Mouse (Mus musculus): ENCODE measurements around the gene Ercc2. TPM values are rescaled to one million over a fixed set of nuclear protein-coding genes. Genes with fewer than 3 reads are reported as not detected.

The Ercc2 gene
- polyA plus RNA-seq, 1 experiment from 2014 or later: 16.7 TPM

DNA sequence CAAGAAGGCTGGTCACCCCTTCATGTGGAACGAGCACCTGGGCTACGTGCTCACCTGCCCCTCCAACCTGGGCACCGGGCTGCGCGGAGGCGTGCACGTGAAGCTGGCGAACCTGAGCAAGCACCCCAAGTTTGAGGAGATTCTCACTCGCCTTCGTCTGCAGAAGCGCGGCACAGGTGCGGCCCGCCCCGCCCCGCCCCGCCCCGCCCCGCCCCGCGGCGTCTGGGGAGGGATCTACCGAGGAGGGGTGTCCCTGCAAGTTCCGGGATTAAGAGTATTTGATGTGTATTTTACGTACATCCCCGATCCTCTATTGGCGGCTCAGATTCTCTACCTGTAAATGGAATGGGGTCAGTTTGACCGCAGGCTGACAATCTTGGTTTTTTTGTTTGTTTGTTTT, 38.3 kb downstream of the Ercc2 start:
- Histone ChIP-seq H3K4me2 (replicated peaks; ENCODE audit: low read depth, low read length) (peak overlapping the region; percentile 41), H3K27ac (ENCODE audit: low read length) (no peak overlapping the region), H3K36me3 (ENCODE audit: insufficient read depth, low read length) (no peaks in the 10 kb centered on the region), H3K9me3 (ENCODE audit: low read length) (no peaks in the 10 kb centered on the region), H3K4me1 (ENCODE audit: insufficient read depth, low read length) (0 out of 2 replicates have a peak, but pooled peaks cover 6% of the 10 kb centered on the region), H3K9ac (replicated peaks; ENCODE audit: low read length) (no peak overlapping the region), H3K27me3 (ENCODE audit: insufficient read depth, low read length) (peaks cover 36% of the 10 kb centered on the region), H3K4me3 (ENCODE audit: low read length) (peak overlapping the region; percentile 20; the same call in 1 of the 2 replicates)
- WGBS: 3% methylated on average over 28 of the region's 28 CpGs
- ATAC-seq (ENCODE audit: low FRiP score, low TSS enrichment): no peak

DNA sequence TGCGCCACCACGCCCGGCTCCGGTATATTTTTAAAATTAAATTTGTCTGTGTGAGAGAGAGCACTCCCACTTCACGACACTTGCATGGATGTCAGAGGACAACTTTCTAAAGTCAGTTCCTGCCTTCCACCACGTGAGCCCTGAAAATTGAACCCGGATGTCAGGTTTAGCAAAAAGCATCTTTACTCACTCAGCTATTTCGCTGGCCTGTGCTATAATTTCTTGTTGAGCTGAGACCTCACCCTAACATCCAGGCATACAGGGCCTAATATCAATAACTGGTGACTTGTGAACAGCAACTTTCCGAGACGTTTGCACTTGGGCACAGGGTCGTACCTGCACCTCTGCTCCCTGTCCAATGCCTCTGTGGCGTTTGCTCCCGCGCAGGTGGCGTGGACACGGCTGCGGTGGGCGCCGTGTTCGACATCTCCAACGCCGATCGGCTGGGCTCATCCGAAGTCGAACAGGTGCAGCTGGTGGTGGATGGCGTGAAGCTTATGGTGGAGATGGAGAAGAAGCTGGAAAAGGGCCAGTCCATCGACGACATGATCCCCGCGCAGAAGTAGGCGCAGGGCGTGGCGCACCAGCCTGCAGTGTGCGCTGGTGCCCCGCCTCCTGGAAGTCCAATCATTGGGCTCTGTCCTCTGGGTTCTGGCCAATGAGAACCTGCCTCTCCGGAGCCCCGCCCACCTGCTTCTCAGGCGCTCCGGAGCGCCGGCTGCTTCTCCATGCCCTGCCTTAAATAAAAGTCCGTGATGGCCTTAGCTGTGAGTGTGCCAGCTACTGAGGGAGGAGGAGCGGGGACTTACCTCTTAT, 39.2 kb downstream of the Ercc2 start:
- ATAC-seq (ENCODE audit: low FRiP score, low TSS enrichment): peak; percentile 96
- H3K9me3 ChIP-seq (ENCODE audit: low read length): no peaks in the 10 kb centered on the region
- peak overlapping the region; percentile 66 for H3K4me2 ChIP-seq (replicated peaks; ENCODE audit: low read depth, low read length)
- peaks cover 36% of the 10 kb centered on the region for H3K27me3 ChIP-seq (ENCODE audit: insufficient read depth, low read length)
- H3K9ac ChIP-seq (replicated peaks; ENCODE audit: low read length): 0 out of 2 replicates have a peak overlapping the region, but pooled peaks have one; percentile 44
- no peak overlapping the region for H3K27ac ChIP-seq (ENCODE audit: low read length)
- H3K36me3 ChIP-seq (ENCODE audit: insufficient read depth, low read length): peaks cover 9% of the 10 kb centered on the region
- 12% methylated on average over 43 of the region's 43 CpGs for WGBS
- H3K4me1 ChIP-seq (ENCODE audit: insufficient read depth, low read length): 0 out of 2 replicates have a peak, but pooled peaks cover 6% of the 10 kb centered on the region
- H3K4me3 ChIP-seq (ENCODE audit: low read length): peak overlapping the region; percentile 43

DNA sequence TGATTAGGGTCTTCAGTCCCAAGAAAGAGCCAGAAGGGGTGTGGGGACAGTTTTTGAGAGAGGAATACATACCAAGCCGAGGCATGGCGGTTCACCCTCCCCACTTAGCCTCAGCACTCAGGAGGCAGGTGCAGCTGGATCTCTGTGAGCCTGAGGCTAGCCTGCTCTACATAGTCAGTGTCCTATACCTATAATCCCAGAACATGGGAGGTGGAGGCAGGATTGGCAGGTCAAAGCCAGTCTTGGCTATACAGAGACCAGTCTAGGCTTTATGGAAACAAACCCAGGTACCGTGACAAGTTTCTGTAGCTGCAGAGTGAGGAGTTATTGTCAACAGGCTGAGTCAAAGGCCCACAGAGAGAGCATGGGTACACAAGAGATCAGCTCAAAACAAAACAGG, 41.3 kb downstream of the Ercc2 start:
- H3K4me3 ChIP-seq (ENCODE audit: low read length): no peak overlapping the region
- 81% methylated on average over 3 of the region's 3 CpGs for WGBS
- no peak for ATAC-seq (ENCODE audit: low FRiP score, low TSS enrichment)
- H3K9me3 ChIP-seq (ENCODE audit: low read length): no peaks in the 10 kb centered on the region
- 0 out of 2 replicates have a peak, but pooled peaks cover 6% of the 10 kb centered on the region for H3K4me1 ChIP-seq (ENCODE audit: insufficient read depth, low read length)
- H3K9ac ChIP-seq (replicated peaks; ENCODE audit: low read length): no peak overlapping the region
- no peak overlapping the region for H3K4me2 ChIP-seq (replicated peaks; ENCODE audit: low read depth, low read length)
- peaks cover 36% of the 10 kb centered on the region for H3K27me3 ChIP-seq (ENCODE audit: insufficient read depth, low read length)
- no peak overlapping the region for H3K27ac ChIP-seq (ENCODE audit: low read length)
- H3K36me3 ChIP-seq (ENCODE audit: insufficient read depth, low read length): peaks cover 25% of the 10 kb centered on the region

DNA sequence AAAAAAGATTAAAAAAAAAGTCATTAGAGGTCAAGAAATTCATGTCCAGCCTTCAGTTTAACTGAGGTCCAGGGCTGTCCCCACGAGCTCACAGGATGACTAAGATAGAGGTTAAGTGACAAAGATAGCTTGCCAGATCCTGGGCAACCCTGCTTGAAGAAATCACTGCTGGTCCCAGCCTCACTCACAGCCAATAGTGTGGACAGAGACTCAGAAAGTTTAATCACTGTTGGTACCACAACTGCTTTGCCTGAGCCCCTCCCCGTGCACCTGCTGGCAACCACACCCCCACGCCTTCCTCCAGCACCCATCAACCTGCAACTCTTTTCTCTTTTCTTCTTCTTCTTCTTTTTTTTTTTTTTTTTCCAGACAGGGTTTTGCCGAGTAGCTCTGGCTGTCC, 42.2 kb downstream of the Ercc2 start:
- H3K4me3 ChIP-seq (ENCODE audit: low read length): no peak overlapping the region
- 75% methylated on average over 4 of the region's 4 CpGs for whole genome bisulfite sequencing
- H3K4me2 ChIP-seq (replicated peaks; ENCODE audit: low read depth, low read length): no peak overlapping the region
- H3K36me3 ChIP-seq (ENCODE audit: insufficient read depth, low read length): peaks cover 35% of the 10 kb centered on the region
- peaks cover 26% of the 10 kb centered on the region for H3K27me3 ChIP-seq (ENCODE audit: insufficient read depth, low read length)
- H3K9me3 ChIP-seq (ENCODE audit: low read length): no peaks in the 10 kb centered on the region
- ATAC-seq (ENCODE audit: low FRiP score, low TSS enrichment): no peak
- H3K4me1 ChIP-seq (ENCODE audit: insufficient read depth, low read length): 0 out of 2 replicates have a peak, but pooled peaks cover 6% of the 10 kb centered on the region
- H3K27ac ChIP-seq (ENCODE audit: low read length): no peak overlapping the region
- H3K9ac ChIP-seq (replicated peaks; ENCODE audit: low read length): no peak overlapping the region

DNA sequence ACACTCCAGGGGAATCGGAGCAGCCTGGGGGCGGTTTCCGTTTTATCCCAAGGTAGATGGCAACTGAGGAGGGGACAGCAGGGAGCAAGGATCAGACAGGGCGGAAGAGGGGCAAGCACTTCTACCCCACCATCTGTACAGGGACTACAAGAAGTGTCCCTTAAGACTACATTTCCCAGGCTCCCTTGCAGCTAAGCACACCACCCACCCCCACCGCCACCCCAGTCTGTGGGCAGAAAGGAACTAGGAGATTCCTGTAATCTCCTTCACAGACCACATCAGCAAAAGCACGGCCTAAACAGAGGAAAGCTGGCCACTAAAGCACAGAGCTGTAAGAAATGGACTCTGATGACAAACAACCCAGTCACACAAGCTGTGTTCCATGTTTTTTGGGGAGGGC, 44.5 kb downstream of the Ercc2 start:
- Histone ChIP-seq H3K4me3 (ENCODE audit: low read length) (no peak overlapping the region), H3K36me3 (ENCODE audit: insufficient read depth, low read length) (peaks cover 57% of the 10 kb centered on the region), H3K27ac (ENCODE audit: low read length) (no peak overlapping the region), H3K9me3 (ENCODE audit: low read length) (no peaks in the 10 kb centered on the region), H3K4me2 (replicated peaks; ENCODE audit: low read depth, low read length) (no peak overlapping the region), H3K27me3 (ENCODE audit: insufficient read depth, low read length) (peaks cover 3% of the 10 kb centered on the region; the same call in 1 of the 2 replicates), H3K4me1 (ENCODE audit: insufficient read depth, low read length) (0 out of 2 replicates have a peak, but pooled peaks cover 2% of the 10 kb centered on the region), H3K9ac (replicated peaks; ENCODE audit: low read length) (no peak overlapping the region)
- ATAC-seq (ENCODE audit: low FRiP score, low TSS enrichment): no peak
- WGBS: 69% methylated on average over 6 of the region's 6 CpGs

DNA sequence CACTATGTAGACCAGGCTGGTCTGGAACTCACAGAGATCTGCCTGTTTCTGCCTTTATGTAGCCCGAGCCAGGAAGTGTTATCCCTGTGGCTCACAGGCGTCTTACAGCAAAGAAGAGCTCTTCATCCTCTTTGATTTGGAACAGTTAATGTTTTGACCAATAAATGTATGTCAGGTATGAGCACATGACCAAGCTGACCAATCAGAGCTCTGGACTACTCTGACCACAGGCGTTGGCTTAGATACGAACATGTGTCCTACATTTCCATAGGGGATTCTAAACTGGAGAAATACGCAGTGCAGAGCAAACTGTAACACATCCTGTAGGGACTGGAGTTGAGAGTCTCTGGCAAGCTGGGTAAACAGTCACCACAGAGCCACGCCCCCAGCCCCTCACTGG, 45.1 kb downstream of the Ercc2 start:
- Histone ChIP-seq H3K4me1 (ENCODE audit: insufficient read depth, low read length) (no peaks in the 10 kb centered on the region), H3K4me3 (ENCODE audit: low read length) (no peak overlapping the region), H3K9ac (replicated peaks; ENCODE audit: low read length) (no peak overlapping the region), H3K4me2 (replicated peaks; ENCODE audit: low read depth, low read length) (no peak overlapping the region), H3K9me3 (ENCODE audit: low read length) (no peaks in the 10 kb centered on the region), H3K36me3 (ENCODE audit: insufficient read depth, low read length) (peaks cover 62% of the 10 kb centered on the region), H3K27ac (ENCODE audit: low read length) (no peak overlapping the region), H3K27me3 (ENCODE audit: insufficient read depth, low read length) (no peaks in the 10 kb centered on the region)
- WGBS: 92% methylated on average over 6 of the region's 6 CpGs
- ATAC-seq (ENCODE audit: low FRiP score, low TSS enrichment): no peak

DNA sequence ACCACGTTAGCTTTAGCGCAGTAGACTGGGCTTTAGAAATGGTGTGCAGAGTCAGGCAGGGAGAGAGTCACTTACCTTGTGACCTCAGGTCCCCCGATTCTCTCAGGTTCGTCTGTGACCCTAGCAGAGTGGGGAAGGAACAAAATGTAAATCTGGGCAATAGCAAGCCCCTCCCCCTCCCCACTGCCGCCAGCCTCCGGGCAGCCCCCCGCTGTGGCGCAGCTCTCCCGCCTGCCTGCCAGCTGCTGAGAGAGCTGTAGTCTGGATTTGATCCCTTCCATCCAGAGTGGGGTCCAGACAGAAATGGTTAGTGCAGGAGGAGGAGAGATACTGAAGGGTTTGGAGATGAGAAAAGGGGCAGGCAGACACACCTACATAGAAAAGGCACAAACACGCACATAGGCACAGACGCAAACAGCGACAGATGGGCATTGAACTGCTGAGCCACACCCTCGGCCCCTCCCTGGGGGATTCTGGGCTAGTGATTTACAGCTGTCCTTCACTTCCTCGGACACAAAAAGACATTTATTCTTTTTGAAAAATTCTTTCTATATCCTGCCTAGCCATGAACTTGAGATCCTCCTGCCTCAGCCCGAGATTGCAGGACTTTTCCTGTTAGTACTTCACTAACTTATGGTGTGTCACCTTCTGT, 46.3 kb downstream of the Ercc2 start:
- Histone ChIP-seq H3K9me3 (ENCODE audit: low read length) (peaks cover 4% of the 10 kb centered on the region; the same call in 1 of the 2 replicates), H3K27ac (ENCODE audit: low read length) (no peak overlapping the region), H3K4me1 (ENCODE audit: insufficient read depth, low read length) (no peaks in the 10 kb centered on the region), H3K4me2 (replicated peaks; ENCODE audit: low read depth, low read length) (no peak overlapping the region), H3K9ac (replicated peaks; ENCODE audit: low read length) (no peak overlapping the region), H3K4me3 (ENCODE audit: low read length) (no peak overlapping the region), H3K36me3 (ENCODE audit: insufficient read depth, low read length) (peaks cover 75% of the 10 kb centered on the region), H3K27me3 (ENCODE audit: insufficient read depth, low read length) (no peaks in the 10 kb centered on the region)
- no peak for ATAC-seq (ENCODE audit: low FRiP score, low TSS enrichment)
- WGBS: 78% methylated on average over 15 of the region's 15 CpGs

DNA sequence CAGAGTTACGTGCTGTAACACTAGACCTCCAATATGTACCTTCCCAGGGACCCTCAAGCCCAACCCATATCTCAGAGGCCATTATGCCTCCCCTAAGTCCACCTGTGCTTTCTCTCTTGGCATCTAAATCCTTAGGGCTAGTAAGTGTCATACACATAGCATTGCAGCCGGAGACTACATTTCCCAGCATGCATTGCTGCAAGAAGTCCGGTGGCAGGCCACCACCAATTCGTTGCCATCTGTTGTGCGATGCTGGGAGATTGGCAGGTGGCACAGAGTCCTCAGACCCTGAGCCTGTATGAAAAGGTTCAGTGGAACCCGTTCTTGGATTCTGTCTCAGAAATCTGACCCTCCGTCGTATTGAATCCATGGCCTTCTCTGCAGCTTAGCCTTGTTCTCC, 47.9 kb downstream of the Ercc2 start:
- no peak overlapping the region for H3K9ac ChIP-seq (replicated peaks; ENCODE audit: low read length)
- H3K9me3 ChIP-seq (ENCODE audit: low read length): peaks cover 4% of the 10 kb centered on the region; the same call in 1 of the 2 replicates
- no peak overlapping the region for H3K4me2 ChIP-seq (replicated peaks; ENCODE audit: low read depth, low read length)
- H3K4me1 ChIP-seq (ENCODE audit: insufficient read depth, low read length): no peaks in the 10 kb centered on the region
- ATAC-seq (ENCODE audit: low FRiP score, low TSS enrichment): no peak
- H3K36me3 ChIP-seq (ENCODE audit: insufficient read depth, low read length): peaks cover 91% of the 10 kb centered on the region
- WGBS: 75% methylated on average over 8 of the region's 8 CpGs
- no peaks in the 10 kb centered on the region for H3K27me3 ChIP-seq (ENCODE audit: insufficient read depth, low read length)
- H3K4me3 ChIP-seq (ENCODE audit: low read length): no peak overlapping the region
- H3K27ac ChIP-seq (ENCODE audit: low read length): no peak overlapping the region

DNA sequence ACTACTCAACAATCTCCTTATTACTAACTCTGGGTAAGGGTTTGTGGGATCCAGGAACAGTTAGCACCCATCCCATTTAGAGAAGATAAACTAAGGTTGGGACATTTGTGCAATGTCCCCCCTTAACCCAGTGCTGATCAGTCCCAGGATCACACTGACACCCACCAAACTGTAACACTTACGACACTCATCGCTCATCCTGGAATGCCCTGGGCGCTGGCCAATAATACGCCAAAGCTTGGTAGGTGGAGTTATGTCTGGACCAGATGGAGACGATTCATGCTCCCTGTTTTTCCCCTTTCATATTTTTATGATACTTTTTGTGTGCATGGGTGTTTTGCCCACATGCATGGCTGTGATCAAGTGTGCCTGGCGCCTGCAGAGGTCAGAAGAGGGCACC, 48.6 kb downstream of the Ercc2 start:
- Histone ChIP-seq H3K27ac (ENCODE audit: low read length) (no peak overlapping the region), H3K4me3 (ENCODE audit: low read length) (no peak overlapping the region), H3K27me3 (ENCODE audit: insufficient read depth, low read length) (no peaks in the 10 kb centered on the region), H3K36me3 (ENCODE audit: insufficient read depth, low read length) (peaks cover 95% of the 10 kb centered on the region), H3K9ac (replicated peaks; ENCODE audit: low read length) (no peak overlapping the region), H3K4me1 (ENCODE audit: insufficient read depth, low read length) (no peaks in the 10 kb centered on the region), H3K4me2 (replicated peaks; ENCODE audit: low read depth, low read length) (no peak overlapping the region), H3K9me3 (ENCODE audit: low read length) (peaks cover 4% of the 10 kb centered on the region; the same call in 1 of the 2 replicates)
- 91% methylated on average over 6 of the region's 6 CpGs for WGBS
- ATAC-seq (ENCODE audit: low FRiP score, low TSS enrichment): no peak

DNA sequence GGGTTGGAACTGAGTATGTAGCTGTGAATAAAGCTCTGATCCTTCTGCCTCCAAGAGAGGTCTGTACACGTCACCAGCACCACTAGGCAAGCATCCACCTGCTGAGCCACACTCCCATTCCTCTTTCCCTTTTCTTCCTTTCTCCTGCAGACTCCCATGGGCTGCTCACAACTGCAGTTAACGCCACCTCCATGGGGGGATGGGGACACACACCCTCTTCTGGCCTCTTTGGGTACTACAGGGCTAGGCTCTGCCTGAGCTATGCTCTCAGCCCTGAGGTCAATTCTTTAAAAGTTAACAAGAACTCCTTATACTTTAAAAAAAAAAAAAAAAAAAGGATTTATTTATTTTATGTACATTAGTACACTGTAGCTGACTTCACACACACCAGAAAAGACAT, 50.7 kb downstream of the Ercc2 start:
- Histone ChIP-seq H3K4me2 (replicated peaks; ENCODE audit: low read depth, low read length) (no peak overlapping the region), H3K36me3 (ENCODE audit: insufficient read depth, low read length) (peaks cover 98% of the 10 kb centered on the region), H3K4me1 (ENCODE audit: insufficient read depth, low read length) (no peaks in the 10 kb centered on the region), H3K9me3 (ENCODE audit: low read length) (peaks cover 4% of the 10 kb centered on the region; the same call in 1 of the 2 replicates), H3K27ac (ENCODE audit: low read length) (no peak overlapping the region), H3K27me3 (ENCODE audit: insufficient read depth, low read length) (no peaks in the 10 kb centered on the region), H3K4me3 (ENCODE audit: low read length) (no peak overlapping the region), H3K9ac (replicated peaks; ENCODE audit: low read length) (no peak overlapping the region)
- no peak for ATAC-seq (ENCODE audit: low FRiP score, low TSS enrichment)
- WGBS: 98% methylated on average over 2 of the region's 2 CpGs
